Mouse (Mus musculus): Measurements from ENCODE around the gene Gpatch8.

The Gpatch8 gene

DNA sequence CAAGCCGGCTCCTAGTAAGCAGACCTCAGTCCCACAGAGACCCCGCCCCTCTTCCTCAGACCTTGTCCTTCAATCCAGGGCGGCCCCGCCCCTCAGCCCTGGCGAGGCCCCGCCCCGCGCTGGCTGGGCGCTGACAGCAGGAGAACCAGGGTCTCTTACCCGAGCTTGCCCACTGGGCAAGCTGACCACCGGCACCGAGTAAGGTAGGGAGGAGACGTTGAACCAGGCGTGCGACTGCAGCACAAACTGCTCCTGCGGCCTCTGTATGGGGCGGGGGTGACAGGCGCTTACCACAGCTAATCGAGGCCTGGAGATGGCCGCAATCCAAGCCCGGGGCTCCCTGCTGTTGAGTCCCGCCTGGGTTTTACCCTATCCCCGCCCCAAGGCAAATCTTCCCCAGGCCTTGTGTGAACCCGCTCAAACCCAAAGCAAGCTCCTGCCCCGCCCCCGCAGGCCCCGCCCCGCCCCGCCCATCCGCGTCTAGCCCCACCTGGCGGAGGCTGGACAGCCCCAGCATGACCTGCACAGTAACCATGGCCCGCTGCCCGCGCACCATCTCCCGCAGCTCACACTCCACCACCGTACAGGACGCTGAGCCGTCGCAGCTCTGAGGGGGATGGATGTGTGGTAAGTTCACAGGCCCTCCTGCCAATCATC, 100.3 kb downstream of the Gpatch8 start:
- in situ Hi-C loops (cut with MseI, MboI) = no loop called here

DNA sequence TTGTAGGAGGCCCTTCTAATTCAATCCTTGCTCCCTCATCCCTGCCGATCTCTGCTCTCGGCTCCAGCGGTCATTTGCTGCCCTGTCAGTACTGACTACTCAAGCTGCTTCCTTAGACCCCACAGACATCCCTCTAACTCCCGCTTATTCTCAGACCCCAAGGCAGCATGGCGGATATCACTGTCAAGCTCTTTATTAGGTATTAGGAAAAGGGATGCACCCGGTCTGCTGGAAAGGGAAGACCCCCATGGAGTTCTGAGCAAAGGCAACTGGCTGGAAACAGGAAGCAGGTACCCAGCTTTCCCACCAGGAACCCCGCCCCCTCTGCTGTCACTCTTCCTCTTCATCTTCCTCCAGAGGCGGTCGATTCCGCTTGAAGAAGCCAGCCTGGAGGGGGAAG, 103.1 kb downstream of the Gpatch8 start:
- in situ Hi-C loops (cut with MseI, MboI) = no loop called here

DNA sequence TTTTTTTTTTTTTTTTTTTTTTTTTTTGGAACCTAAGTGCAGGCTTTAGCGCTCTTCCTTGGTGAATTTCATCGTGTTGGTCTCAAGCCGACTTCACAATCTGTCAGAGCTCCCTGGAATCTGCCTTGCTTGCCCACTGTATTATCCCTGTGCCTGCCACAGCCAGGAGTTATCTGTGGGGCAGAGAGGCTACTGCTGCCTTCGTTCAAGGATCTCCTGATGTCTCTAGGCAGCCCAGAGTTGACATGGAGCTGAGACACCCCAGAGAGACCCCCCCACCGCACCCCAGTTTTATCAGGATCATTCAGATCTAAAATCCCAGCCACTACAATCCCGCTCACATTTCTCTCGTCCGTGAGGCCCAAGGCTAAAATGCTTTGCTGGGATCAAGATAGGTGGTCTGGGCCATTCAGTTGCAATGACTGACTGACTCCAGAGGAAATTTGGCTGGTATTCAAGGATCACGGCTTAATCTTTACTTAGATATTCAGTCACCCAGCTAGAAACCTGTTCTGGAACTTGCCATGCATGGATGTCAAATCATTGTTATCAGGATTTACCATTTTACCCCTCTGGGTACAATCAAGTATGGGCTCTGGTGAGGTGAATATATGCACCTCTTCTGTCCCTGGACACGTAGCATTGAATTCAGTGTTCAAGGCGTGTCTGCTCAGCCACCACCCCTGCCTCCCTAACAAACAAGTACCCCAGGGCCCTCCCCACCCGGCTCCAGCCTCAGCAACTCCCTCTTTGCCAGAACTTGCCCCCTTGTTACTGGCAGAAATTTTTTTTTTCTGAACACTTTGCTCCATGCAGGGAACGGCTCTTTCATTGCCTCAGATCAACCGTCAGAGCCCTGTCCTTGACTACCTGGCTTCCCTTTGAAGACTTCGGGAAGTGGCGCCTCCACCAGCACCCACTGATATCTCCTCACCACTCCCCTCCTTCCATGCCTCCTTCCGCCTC, 106.9 kb downstream of the Gpatch8 start:
- in situ Hi-C loops (cut with MseI, MboI) = no loop called here

DNA sequence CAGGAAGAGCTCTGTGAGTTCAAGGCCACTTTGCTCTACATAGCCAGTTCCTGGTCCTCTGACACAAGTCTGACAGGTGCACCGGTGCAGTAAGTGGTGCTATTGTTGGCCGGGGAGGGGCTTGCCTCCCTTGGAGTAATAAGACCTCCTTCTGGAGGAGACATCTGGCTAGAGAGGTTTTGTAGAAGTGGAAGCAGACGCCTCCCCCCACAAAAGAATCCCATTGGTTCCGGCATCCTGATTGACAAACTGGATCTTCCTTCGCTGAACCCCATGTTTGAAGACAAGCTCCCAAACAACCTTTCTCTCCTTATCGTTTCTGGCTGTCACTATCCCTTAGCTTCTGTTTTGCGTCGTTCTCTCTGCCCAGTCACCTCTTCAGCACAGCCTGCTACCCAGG, 107.9 kb downstream of the Gpatch8 start:
- in situ Hi-C loops (cut with MseI, MboI) = no loop called here

DNA sequence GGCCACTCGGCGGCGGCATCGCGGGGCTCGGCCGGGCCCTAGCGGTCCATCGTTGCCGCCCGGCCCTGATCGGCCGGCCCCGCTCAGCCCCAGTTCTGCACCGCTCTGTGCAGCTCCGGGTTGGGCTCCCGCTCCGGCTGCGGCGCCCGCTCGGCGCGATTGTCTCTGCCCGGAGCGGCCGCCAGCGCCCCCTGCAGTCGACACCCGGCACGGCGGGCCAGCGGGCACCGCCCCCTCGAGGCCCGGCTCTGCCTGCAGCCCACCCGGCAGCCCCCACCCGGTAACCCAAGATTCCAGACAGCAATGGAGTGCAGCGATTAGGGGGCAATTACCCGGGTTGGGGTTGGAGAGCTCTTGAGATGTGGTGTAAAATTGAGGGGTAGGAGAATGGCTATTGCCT, 108.7 kb downstream of the Gpatch8 start, which contains the start of gene Fam171a2:
TSS of gene Fam171a2 (minus strand) at position 186 of the 400 bp plus-strand sequence.
- in situ Hi-C loops (cut with MseI, MboI) = no loop called here

GRCm38 (mm10) chr11:102446581-102447461, 109.4 kb downstream of the Gpatch8 start:
- in situ Hi-C loops (cut with MseI, MboI) = no loop called here

DNA sequence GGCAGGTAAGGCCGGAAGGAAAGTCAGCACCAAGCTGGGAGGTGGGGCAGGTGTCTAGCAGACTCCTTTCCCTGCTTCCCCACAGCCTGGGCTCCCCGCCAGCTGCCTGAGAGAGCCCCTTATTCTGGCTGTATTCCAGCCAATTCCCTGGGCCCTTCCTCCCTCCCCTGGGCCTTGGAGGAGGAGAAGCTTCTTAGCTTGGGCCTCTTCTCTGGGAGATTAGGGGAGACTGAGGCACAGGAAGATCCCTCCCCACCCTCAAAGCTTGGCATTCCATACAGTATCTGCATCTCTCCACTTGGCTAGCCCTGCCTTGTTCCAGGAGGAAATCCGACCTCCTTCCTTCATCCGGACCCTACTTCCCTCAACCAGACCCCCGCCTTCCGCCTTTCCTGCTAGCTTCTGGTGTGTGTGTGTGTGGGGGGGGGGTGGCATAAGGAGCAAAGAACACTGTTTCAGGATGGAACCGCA, 110.3 kb downstream of the Gpatch8 start:
- in situ Hi-C loops (cut with MseI, MboI) = no loop called here

DNA sequence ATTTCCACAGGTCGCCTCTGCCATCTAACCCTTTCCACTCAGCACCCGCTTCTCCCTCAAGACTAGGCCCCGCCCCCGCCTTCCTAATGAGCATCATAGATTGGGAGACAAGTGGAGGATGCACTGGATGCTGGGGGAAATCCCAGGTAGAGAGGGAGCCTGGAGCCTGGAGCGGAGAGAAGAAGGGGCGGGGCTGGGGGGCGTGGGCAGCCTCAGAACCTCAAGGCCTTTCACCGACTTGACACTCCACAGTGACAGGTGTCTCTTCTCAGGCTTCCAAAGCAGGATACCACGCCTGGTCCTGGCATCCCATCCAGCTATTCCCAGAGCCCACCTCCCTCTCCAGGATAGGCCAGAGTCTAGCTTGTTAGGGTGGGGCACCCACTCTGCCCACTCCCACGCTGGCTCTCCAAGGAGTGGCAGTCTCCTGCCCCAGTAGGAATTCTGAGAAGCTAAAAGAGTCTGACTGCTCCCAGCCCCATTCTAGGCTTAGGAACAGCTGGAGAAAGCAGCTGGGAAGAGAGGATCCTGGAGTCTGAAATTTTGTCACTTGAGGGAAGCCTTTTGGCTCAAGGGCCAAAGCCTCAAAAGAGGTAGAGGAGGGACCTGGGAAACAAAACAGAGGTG, 110.8 kb downstream of the Gpatch8 start:
- in situ Hi-C loops (cut with MseI, MboI) = no loop called here

DNA sequence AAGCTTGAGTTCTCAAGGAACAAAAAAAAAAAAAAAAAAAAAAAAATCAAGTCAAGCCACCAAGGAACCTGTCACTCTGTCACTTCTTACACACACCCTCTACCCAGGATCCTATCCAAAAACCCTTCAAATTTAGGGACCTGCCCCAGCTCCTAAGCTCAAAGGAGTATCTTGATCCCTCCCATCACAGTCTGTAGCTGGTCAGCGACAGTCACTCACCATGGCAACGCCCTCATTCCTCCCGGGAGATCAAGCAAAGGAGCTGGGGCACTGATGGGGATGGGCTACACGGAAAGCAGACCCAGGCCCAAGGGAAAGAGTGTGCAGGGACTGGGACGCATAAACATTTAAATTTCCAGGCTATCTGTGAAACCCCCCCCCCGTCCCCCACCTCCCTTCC, 111.4 kb downstream of the Gpatch8 start:
- in situ Hi-C loops (cut with MseI, MboI) = no loop called here

- in situ Hi-C loops (cut with MseI, MboI) = no loop called here
Measured at GRCm38 (mm10) chr11:102444321-102444720, 111.9 kb downstream of the Gpatch8 start.

DNA sequence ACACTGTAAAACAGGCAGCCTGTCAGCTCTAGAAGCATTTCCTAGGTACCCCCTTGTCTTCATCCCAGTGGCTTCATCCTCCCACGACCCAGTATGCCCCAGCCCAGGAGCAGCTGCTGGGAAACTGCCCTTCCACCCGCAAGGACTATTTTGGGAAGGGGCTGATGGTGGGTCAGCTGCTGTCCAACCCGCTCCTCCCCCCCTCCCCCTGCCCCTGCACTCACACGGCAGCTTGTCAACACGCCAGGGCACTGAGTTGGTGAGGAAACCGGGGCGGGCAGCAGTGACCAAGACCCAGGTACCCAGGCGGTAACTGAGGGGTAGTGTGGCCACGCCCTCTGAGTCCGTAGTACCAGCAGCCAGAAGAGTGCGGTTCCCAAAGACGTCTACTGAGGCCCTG, 112.5 kb downstream of the Gpatch8 start:
- in situ Hi-C loops (cut with MseI, MboI) = no loop called here

GRCm38 (mm10) chr11:102442089-102442488, 114.1 kb downstream of the Gpatch8 start:
- in situ Hi-C loops (cut with MseI, MboI) = no loop called here

- in situ Hi-C loops (cut with MseI, MboI) = no loop called here
Measured at GRCm38 (mm10) chr11:102441434-102441833, 114.8 kb downstream of the Gpatch8 start.

DNA sequence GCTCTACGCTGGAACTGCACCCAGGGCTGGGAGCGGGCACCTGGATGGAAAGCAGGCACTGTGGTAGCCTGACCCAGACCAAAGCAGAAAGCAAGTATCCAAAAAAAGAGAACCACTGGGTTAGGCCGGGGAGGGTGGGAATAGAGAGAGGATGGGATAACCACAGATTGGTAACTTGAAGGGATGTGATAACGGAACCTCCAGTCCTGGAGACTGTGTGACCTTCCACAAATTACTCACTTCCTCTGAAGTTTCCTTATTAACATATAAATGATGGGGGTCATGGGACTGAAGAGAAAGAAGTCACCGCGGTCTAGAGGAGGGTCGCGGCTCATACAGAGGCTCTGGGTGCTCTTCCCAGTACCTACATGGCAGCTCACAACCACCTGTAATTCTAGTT, 115.9 kb downstream of the Gpatch8 start:
- in situ Hi-C loops (cut with MseI, MboI) = no loop called here

- in situ Hi-C loops (cut with MseI, MboI) = no loop called here
Measured at GRCm38 (mm10) chr11:102439093-102440082, 116.8 kb downstream of the Gpatch8 start.

DNA sequence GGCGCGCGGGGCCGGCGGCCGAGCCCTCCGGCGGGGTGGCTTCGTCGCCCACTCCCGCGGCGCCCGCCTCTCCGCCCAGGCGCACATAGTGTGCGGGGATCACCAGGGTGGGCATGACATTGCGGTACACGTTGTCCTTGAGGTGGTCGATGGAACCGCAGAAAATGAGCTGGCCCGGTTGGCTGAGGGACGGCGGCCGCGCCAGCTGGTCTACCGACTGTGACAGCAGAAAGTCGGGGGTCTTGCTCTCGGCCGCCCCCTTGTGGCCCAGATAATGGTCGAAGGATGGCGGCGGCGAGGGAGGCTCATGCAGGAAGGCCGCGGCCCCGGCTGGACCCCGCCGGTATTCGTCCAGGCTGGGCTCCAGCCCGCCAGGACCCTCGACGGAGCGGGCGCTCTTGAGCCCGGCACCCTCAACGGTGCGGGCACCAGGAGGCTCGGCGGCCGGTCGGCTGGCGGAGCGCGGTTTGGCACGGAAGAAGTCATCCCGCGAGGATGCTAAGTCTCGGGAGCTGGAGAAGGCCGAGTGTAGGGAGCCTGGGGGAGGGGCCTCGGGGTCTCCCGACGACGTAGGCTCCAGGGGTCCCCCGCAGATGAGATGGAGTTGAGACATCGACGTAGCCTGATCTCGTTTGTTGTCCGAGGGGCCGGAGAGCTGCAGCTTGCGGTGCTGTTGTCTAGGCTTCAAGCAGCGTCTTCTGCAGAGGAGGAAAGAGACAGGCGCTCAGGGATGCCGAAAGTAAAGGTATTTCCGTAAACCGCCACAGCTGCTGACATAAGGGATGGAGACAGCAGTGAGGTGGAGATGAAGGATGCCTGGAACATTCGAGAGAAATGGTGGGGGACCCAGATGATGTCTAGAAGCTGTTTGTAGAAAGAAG, 117.7 kb downstream of the Gpatch8 start:
- in situ Hi-C loops (cut with MseI, MboI) = no loop called here

DNA sequence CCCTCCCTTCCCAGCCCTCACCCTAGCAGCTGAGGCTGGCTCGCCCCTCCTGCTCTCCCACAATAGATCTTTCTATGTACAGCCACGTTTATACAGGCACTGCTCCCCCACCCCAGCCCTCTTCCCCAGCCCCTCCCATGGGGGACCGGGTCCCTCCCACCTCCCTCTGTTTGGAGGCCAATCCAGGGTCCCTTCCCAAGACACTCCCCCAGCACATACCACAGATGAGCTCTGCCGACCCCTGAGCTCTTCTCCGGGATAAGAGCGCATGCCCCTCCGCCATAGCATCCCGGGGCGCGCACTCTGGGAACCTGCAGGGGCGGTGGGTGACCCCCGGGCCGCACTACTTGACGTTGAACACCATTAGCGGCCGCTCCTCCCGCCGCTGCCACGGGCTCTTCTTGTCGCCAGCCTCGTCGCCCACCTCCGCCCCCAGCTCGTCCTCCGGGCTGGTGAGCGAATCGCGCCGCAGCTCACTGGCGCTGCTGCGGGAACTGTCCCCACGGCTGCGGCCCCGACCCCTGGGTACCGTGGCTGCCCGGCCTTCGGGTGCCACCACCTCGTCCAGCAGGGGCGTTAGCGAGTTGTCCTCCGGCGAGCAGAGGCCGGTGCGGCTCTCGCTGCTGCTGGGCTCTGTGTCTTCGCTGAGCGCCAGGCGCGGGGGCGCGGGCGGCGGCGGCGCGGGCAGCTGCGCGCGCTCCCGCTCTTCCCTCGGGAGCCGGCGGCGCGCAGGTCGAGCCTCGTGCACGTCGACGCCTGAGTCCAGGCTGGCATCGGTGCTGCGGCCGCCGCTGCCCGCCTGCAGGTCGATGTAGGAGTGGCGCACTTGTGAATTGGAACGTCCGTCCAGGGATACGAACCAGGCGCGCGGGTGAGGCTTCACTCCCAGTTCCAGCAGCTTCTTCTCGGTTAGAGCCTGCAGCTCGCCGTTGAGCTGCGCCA, 118.8 kb downstream of the Gpatch8 start:
- in situ Hi-C loops (cut with MseI, MboI) = no loop called here

GRCm38 (mm10) chr11:102436471-102436790, 119.8 kb downstream of the Gpatch8 start:
- in situ Hi-C loops (cut with MseI, MboI) = no loop called here

Measured in mouse trophoblast stem cell (cell line).